Mouse (Mus musculus) lung, postnatal 0 days (tissue): ENCODE results near the gene Cdh4. TPM values are rescaled to one million over a fixed set of nuclear protein-coding genes. Genes with fewer than 3 reads are reported as not detected.

Experiments used
- ATAC-seq: fragments of 200-750 bp; cut with Nextera tagmentation; 2 replicates; pipeline ENCODE4 v1.8.0; 2017; ENCODE audit warnings: moderate library complexity
- DNase-seq: peaks from one replicate; pipeline ENCODE4 v3.0.0-alpha.2; 2016; ENCODE audit warnings: low spot score
- H3K27ac ChIP-seq: fragments of 300-500 bp; sonication (generic); 2 replicates; pipeline ENCODE4 v1.5.1; 2014; ENCODE audit warnings: antibody characterized with exemption, mild to moderate bottlenecking, low read length, mixed read lengths
- H3K27me3 ChIP-seq: fragments of 300-500 bp; sonication (generic); replicated peaks from 2 replicates; pipeline ENCODE4 v1.6.1; 2014; ENCODE audit warnings: low read length, mixed read lengths; ENCODE audit not compliant: insufficient read depth
- H3K36me3 ChIP-seq: fragments of 300-500 bp; sonication (generic); 2 replicates; pipeline ENCODE4 v1.6.1; 2014; ENCODE audit warnings: low read length, mixed read lengths; ENCODE audit not compliant: insufficient read depth
- H3K4me1 ChIP-seq: fragments of 300-500 bp; sonication (generic); 2 replicates; pipeline ENCODE4 v1.6.1; 2014; ENCODE audit warnings: antibody characterized with exemption, low read depth, low read length, mixed read lengths; ENCODE audit not compliant: insufficient read depth
- H3K4me2 ChIP-seq: fragments of 300-500 bp; sonication (generic); replicated peaks from 2 replicates; pipeline ENCODE4 v1.6.1; 2014; ENCODE audit warnings: low read depth, mild to moderate bottlenecking, low read length, moderate library complexity, mixed read lengths
- H3K4me3 ChIP-seq: fragments of 300-500 bp; sonication (generic); 2 replicates; pipeline ENCODE4 v1.5.1; 2014; ENCODE audit warnings: low read depth, low read length
- H3K9ac ChIP-seq: fragments of 300-500 bp; sonication (generic); replicated peaks from 2 replicates; pipeline ENCODE4 v1.6.1; 2014; ENCODE audit warnings: low read depth, mild to moderate bottlenecking
- H3K9me3 ChIP-seq: fragments of 300-500 bp; sonication (generic); 2 replicates; pipeline ENCODE4 v1.6.1; 2016; ENCODE audit warnings: low read length, mixed read lengths
- CTCF ChIP-seq: IDR thresholded peaks from 2 replicates; pipeline ENCODE4 v1.5.1; 2016; ENCODE audit warnings: antibody characterized with exemption, mild to moderate bottlenecking
- EP300 ChIP-seq: IDR thresholded peaks from 2 replicates; pipeline ENCODE4 v1.6.1; 2016; ENCODE audit warnings: antibody characterized with exemption, mild to moderate bottlenecking, control low read depth
- WGBS: fragments of 180-500 bp; shearing (Covaris S2); extraction: QIAGEN DNeasy Blood & Tissue Kit; methylation state at CpG from one replicate; pipeline ENCODE4 v1.1.7; 2014; 5-methylcytosine and 5-hydroxymethylcytosine counted together
- polyA plus RNA-seq: library from polyadenylated mRNA; unstranded; fragments of >200 nt; fragmentation: Nextera tagmentation; extraction: Ambion mirVana; gene quantifications from 2 replicates; pipeline ENCODE4 v1.2.1, GENCODE M21; 2015

The Cdh4 gene
- polyA plus RNA-seq, 1 experiment from 2014 or later: 3.4 TPM

DNA sequence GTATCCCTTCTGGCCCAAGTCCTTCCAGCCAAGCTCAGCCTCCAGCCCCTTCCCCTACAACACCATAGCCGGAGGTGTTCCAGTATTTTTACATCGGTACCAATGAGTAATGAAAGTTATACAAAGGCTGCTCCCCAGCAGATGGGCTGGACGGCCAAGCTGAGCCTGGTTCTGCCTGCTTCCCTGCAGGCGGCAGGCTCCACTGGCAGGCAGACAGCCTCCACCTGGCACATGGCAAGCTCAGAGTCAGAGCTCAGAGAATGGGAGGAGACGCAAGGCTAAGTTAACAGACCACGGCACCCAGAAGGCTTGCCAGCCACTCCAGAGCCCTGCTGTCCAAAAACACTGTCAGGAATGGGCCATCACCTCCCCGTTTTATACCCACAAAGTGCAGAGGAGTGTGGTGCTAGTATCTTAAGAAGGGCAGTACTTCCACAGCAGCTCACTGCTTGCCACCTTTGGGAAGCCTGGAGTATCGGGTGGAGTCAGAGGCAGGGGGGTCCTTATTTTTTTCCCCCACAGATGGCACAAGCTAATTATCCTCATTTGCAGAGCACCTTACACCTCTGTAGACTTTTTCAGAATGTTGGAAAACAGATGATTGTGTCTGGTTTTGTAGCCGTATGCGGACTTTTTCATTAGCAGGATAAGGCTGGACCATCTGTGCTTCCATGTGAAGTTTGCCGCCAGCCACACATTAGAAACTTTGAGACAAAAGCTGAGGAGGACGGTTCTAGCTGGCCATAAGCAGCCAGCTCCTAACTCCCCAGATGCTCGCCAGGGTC, 320.5 kb downstream of the Cdh4 start:
- H3K27ac ChIP-seq: no peak overlapping the region
- no peak for DNase-seq
- no peak for ATAC-seq
- peaks cover 5% of the 10 kb centered on the region; the same call in 1 of the 2 replicates for H3K4me1 ChIP-seq
- 0 out of 2 replicates have a peak, but pooled peaks cover 3% of the 10 kb centered on the region for H3K27me3 ChIP-seq
- no peak overlapping the region for H3K4me3 ChIP-seq
- TF ChIP-seq EP300: no peak
- no peak for TF ChIP-seq CTCF
- H3K36me3 ChIP-seq: no peaks in the 10 kb centered on the region
- H3K9ac ChIP-seq: no peak overlapping the region
- no peak overlapping the region for H3K4me2 ChIP-seq
- WGBS: 69% methylated on average over 13 of the region's 13 CpGs
- no peaks in the 10 kb centered on the region for H3K9me3 ChIP-seq

DNA sequence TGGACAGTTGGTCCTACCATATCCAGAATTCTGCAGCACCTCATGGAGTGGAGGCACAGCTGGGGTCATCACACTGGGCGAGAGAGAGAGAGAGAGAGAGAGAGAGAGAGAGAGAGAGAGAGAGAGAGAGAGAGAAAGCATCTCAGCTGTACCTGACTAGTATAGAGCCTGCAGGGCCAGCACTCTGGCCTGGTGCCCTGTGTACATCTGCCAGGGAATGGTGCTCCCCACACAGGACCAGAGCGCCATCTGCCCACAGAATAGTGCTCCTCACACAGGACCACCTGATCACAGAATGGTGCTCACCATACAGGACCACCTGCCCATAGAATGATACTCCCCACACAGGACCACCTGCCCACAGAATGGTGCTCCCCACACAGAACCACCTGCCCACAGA, 322.2 kb downstream of the Cdh4 start:
- Histone ChIP-seq H3K4me1 (peaks cover 11% of the 10 kb centered on the region; the same call in 1 of the 2 replicates), H3K4me3 (no peak overlapping the region), H3K4me2 (no peak overlapping the region), H3K27me3 (0 out of 2 replicates have a peak, but pooled peaks cover 3% of the 10 kb centered on the region), H3K9me3 (no peaks in the 10 kb centered on the region), H3K36me3 (no peaks in the 10 kb centered on the region), H3K27ac (no peak overlapping the region), H3K9ac (no peak overlapping the region)
- 76% methylated on average over 2 of the region's 2 CpGs for WGBS
- ATAC-seq (no peak), DNase-seq (no peak)
- TF ChIP-seq EP300 (no peak), CTCF (no peak)

DNA sequence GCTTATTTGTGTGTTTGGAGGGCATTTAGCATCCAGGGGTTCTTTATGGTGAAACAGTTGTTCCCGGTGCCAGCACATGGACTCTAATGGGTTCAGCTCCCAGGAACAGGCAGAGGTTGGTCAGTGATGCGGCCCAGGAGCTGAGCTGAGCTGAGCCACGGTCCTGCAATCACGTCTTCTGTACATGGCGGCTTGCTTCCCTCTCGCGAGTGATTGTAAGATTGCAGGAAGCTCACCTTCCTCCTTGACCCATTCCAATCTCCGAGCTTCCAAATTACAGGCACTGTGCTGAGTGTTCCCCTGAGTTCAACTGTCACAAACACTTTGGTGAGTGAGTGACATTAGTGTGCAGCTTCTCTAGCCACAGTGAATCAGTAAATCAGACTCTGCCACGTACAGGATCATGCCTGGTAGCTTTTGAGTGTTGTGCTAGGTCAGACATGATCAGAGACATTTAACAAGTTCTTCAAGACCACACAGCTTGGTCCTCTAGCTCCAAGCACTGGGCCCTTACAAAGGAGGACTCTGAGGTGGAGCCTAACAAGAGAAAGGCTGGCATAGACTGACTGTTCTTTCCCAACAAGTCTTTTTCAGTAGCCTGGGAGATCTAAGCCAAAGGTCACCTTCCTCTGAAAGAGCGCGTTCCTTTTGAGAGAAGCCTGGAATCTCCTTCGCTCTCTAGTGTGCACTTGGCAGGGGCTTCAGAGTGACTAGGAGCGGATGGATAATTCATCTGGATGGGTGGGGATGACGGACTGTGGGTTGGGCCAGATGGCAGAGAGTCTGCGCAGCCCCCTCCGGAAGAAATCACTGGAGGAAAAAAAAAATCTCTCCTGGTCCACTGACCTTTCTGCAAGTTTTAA, 324.7 kb downstream of the Cdh4 start:
- 0 out of 2 replicates have a peak, but pooled peaks cover 3% of the 10 kb centered on the region for H3K27me3 ChIP-seq
- H3K4me3 ChIP-seq: no peak overlapping the region
- DNase-seq (peak; percentile 46), ATAC-seq (peak; percentile 42)
- no peak overlapping the region for H3K9ac ChIP-seq
- H3K27ac ChIP-seq: no peak overlapping the region
- no peak overlapping the region for H3K4me2 ChIP-seq
- no peaks in the 10 kb centered on the region for H3K36me3 ChIP-seq
- H3K4me1 ChIP-seq: peaks cover 14% of the 10 kb centered on the region; the same call in 1 of the 2 replicates
- no peaks in the 10 kb centered on the region for H3K9me3 ChIP-seq
- WGBS: 21% methylated on average over 16 of the region's 16 CpGs
- TF ChIP-seq EP300 (no peak), CTCF (peak; percentile 38; the same call in 1 of the 2 replicates)

DNA sequence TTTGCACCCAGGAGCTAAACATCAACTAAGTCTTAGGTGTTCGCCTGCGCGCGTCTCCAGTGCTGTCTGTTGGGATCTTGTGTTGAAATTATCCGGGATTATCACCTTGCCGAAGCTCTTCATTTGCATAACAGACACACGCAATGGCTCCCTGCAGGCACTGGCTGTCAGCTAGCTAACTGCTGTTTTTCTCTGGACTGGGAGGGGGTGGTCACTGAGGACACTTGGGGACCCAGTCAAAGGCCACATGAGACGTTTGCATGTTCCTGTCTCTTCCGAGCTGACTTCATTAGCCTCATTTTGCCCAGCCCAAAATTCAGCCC, 325.3 kb downstream of the Cdh4 start:
- 19% methylated on average over 9 of the region's 9 CpGs for WGBS
- ATAC-seq (no peak), DNase-seq (no peak)
- no peak overlapping the region for H3K27ac ChIP-seq
- no peak overlapping the region for H3K9ac ChIP-seq
- no peaks in the 10 kb centered on the region for H3K9me3 ChIP-seq
- H3K36me3 ChIP-seq: no peaks in the 10 kb centered on the region
- H3K4me2 ChIP-seq: no peak overlapping the region
- H3K4me3 ChIP-seq: no peak overlapping the region
- H3K4me1 ChIP-seq: peaks cover 14% of the 10 kb centered on the region; the same call in 1 of the 2 replicates
- TF ChIP-seq EP300 (no peak), CTCF (no peak)
- 0 out of 2 replicates have a peak, but pooled peaks cover 3% of the 10 kb centered on the region for H3K27me3 ChIP-seq

DNA sequence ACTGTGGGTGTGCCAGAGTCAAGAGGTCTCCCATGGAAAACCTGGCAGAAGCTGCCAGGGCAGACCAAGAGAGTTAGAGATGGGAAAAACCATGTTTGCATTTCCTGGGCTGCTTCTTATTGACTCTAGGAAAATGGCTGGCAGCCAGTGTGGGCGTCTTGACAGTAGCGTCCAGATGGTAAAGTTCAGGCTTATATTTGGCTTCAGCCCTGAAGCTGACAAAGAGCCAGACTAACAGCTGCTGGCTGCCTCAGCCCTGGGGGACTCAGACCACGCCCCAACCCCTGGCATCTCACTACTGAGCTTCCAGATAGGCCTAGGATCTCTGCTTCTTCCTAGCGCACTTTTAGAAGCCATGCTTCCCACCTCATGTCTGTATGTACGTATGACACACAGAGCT, 326.9 kb downstream of the Cdh4 start:
- no peak overlapping the region for H3K4me2 ChIP-seq
- no peak overlapping the region for H3K9ac ChIP-seq
- H3K36me3 ChIP-seq: no peaks in the 10 kb centered on the region
- H3K4me3 ChIP-seq: no peak overlapping the region
- ATAC-seq (peak; percentile 82), DNase-seq (peak; percentile 84)
- no peak overlapping the region for H3K27ac ChIP-seq
- H3K4me1 ChIP-seq: peaks cover 14% of the 10 kb centered on the region; the same call in 1 of the 2 replicates
- 0 out of 2 replicates have a peak, but pooled peaks cover 6% of the 10 kb centered on the region for H3K27me3 ChIP-seq
- H3K9me3 ChIP-seq: no peaks in the 10 kb centered on the region
- WGBS: 34% methylated on average over 5 of the region's 5 CpGs
- TF ChIP-seq CTCF (no peak), EP300 (peak; percentile 44; the same call in 1 of the 2 replicates)

DNA sequence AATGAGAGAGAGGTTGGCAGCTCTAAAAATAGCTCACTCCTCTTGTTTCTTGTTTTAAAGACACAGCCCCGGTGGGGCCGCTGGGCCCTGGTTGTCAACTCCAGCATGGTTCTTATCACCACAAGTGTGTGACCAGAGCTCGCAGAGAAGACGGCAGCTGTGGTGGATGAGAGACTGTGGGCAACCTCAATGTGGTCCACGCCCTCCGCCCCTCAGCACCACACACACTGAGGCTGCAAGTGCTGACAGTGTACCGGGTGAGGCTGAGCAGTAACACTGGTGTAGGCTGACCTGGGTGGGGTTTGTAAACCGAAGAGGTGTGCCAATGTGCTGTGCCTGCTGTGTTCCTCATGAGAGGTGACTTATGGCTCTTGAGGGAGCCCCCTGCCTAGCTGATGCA, 327.7 kb downstream of the Cdh4 start:
- Histone ChIP-seq H3K4me3 (no peak overlapping the region), H3K27me3 (0 out of 2 replicates have a peak, but pooled peaks cover 7% of the 10 kb centered on the region), H3K27ac (no peak overlapping the region), H3K4me1 (peaks cover 14% of the 10 kb centered on the region; the same call in 1 of the 2 replicates), H3K36me3 (no peaks in the 10 kb centered on the region), H3K9ac (no peak overlapping the region), H3K4me2 (no peak overlapping the region), H3K9me3 (no peaks in the 10 kb centered on the region)
- 44% methylated on average over 8 of the region's 8 CpGs for WGBS
- no peak for ATAC-seq
- no peak for DNase-seq
- TF ChIP-seq EP300 (no peak), CTCF (no peak)
